Mouse (Mus musculus): ENCODE measurements around the gene Gfy. TPM values are rescaled to one million over a fixed set of nuclear protein-coding genes. Genes with fewer than 3 reads are reported as not detected.
A peak's percentile ranks its signal among the peaks of the same experiment; 100 is the strongest.
"Not testable (repeated sequence)": the region's sequence is repeated elsewhere in the genome, so short reads cannot be mapped to it uniquely, and the experiment has no call there.

Gfy gene
- polyA plus RNA-seq, 1 experiment from 2014 or later = not detected

DNA sequence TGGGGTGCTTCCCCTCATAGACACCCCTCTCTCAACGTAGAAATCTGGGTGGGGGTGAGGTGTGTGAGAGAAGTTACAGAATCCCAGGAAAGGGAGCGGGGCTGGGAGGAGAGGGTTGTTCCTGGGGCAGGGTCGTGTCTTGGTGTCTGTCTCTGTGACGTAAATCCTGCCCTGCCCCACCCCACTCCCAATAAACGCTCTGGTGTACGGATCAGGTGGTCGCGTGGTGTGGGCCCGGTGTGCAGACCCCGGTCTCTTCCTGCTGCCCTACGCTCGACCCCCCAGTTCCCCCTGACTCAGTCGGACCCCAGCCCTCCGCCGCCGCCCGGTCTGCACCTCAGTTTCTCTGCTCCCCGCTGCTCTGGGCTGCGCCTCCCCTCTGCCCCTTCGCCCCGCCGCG lies 3.4 kb downstream of the Gfy start:
- no peak overlapping the region for H3K9ac ChIP-seq (ENCODE audit: low read depth, low read length)
- H3K27me3 ChIP-seq (replicated peaks; ENCODE audit: control insufficient read depth, insufficient read depth, low read length) = peaks cover 71% of the 10 kb centered on the region
- 2% methylated on average over 23 of the region's 23 CpGs for WGBS

DNA sequence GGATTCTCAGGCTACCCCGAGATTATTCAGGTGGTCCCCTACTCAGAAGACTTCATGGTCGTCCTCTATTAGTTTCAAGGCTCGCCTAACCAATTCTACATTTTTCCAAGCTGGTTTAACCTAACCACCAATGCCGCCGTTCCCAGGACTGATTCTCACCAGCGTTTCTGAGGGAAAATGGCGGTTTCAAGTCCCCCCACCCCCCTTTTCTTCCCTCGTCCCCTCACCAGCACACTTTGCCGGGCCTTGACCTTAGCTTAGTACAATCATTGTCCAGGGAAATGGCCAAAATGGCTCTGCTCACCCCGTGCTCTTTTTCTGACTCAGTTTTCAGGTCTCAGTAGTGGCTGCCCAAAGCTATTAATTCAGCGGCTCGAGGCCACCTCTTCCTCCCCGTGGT lies 4.0 kb downstream of the Gfy start:
- Histone ChIP-seq H3K4me3 (ENCODE audit: low read length) (no peak overlapping the region), H3K9ac (ENCODE audit: low read depth, low read length) (no peak overlapping the region), H3K9me3 (ENCODE audit: control insufficient read depth, low read length) (no peaks in the 10 kb centered on the region), H3K27ac (ENCODE audit: low read depth, low read length) (no peak overlapping the region), H3K27me3 (replicated peaks; ENCODE audit: control insufficient read depth, insufficient read depth, low read length) (peaks cover 71% of the 10 kb centered on the region), H3K4me1 (ENCODE audit: control insufficient read depth, insufficient read depth, low read depth, low read length) (peaks cover 7% of the 10 kb centered on the region; the same call in 1 of the 2 replicates), H3K4me2 (ENCODE audit: low read length) (no peak overlapping the region), H3K36me3 (ENCODE audit: control insufficient read depth, insufficient read depth, low read length) (no peaks in the 10 kb centered on the region)
- 5% methylated on average over 13 of the region's 13 CpGs for WGBS
- no peak for ATAC-seq

More for the DNA sequence above, 3.4 kb downstream of the Gfy start:
- Histone ChIP-seq H3K36me3 (ENCODE audit: control insufficient read depth, insufficient read depth, low read length) (no peaks in the 10 kb centered on the region), H3K4me1 (ENCODE audit: control insufficient read depth, insufficient read depth, low read depth, low read length) (peaks cover 7% of the 10 kb centered on the region; the same call in 1 of the 2 replicates), H3K4me3 (ENCODE audit: low read length) (peak overlapping the region; percentile 26; the same call in 1 of the 2 replicates), H3K27ac (ENCODE audit: low read depth, low read length) (no peak overlapping the region), H3K9me3 (ENCODE audit: control insufficient read depth, low read length) (no peaks in the 10 kb centered on the region), H3K4me2 (ENCODE audit: low read length) (peak overlapping the region; percentile 47)
- ATAC-seq = no peak

GRCm38 (mm10) chr7:45174567-45175280 lies 4.6 kb downstream of the Gfy start:
- no peaks in the 10 kb centered on the region for H3K9me3 ChIP-seq (ENCODE audit: control insufficient read depth, low read length)
- no peak overlapping the region for H3K27ac ChIP-seq (ENCODE audit: low read depth, low read length)
- WGBS = 3% methylated on average over 23 of the region's 29 CpGs
- peak overlapping the region; percentile 34 for H3K4me2 ChIP-seq (ENCODE audit: low read length)
- no peak for ATAC-seq
- H3K36me3 ChIP-seq (ENCODE audit: control insufficient read depth, insufficient read depth, low read length) = no peaks in the 10 kb centered on the region
- peaks cover 70% of the 10 kb centered on the region for H3K27me3 ChIP-seq (replicated peaks; ENCODE audit: control insufficient read depth, insufficient read depth, low read length)
- peaks cover 7% of the 10 kb centered on the region; the same call in 1 of the 2 replicates for H3K4me1 ChIP-seq (ENCODE audit: control insufficient read depth, insufficient read depth, low read depth, low read length)
- H3K4me3 ChIP-seq (ENCODE audit: low read length) = peak overlapping the region; percentile 12; the same call in 1 of the 2 replicates
- H3K9ac ChIP-seq (ENCODE audit: low read depth, low read length) = peak overlapping the region; percentile 38

- peaks cover 69% of the 10 kb centered on the region for H3K27me3 ChIP-seq (replicated peaks; ENCODE audit: control insufficient read depth, insufficient read depth, low read length)
- not testable (repeated sequence) for H3K36me3 ChIP-seq (ENCODE audit: control insufficient read depth, insufficient read depth, low read length); H3K4me3 ChIP-seq (ENCODE audit: low read length); ATAC-seq; H3K4me1 ChIP-seq (ENCODE audit: control insufficient read depth, insufficient read depth, low read depth, low read length); H3K9me3 ChIP-seq (ENCODE audit: control insufficient read depth, low read length); H3K4me2 ChIP-seq (ENCODE audit: low read length); H3K9ac ChIP-seq (ENCODE audit: low read depth, low read length); H3K27ac ChIP-seq (ENCODE audit: low read depth, low read length)
- 56% methylated on average over 1 of the region's 1 CpGs for WGBS
These were observed 5.6 kb downstream of the Gfy start for GRCm38 (mm10) chr7:45173772-45174171.

DNA sequence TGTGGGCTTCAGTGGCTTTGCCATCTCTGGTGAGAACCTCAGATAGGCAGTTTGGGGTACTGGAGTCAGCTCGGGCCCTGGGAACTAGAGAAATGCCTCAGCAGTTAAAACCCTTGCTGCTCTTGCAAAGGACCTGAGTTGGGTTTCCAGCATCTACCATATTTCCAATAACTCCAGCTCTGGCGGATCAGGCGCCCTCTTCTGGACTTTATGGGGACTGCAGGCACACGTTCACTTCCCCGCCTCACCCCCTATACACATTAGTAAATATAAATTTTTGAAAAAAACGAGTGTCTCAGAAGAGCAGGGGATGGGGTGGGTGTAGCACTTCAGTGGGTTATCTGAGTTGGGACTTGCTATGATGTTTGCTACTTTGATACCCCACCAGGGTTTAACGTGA lies 6.4 kb downstream of the Gfy start:
- 59% methylated on average over 7 of the region's 7 CpGs for WGBS
- H3K4me3 ChIP-seq (ENCODE audit: low read length) = no peak overlapping the region
- no peak for ATAC-seq
- H3K9me3 ChIP-seq (ENCODE audit: control insufficient read depth, low read length) = no peaks in the 10 kb centered on the region
- H3K9ac ChIP-seq (ENCODE audit: low read depth, low read length) = no peak overlapping the region
- no peak overlapping the region for H3K4me2 ChIP-seq (ENCODE audit: low read length)
- H3K27me3 ChIP-seq (replicated peaks; ENCODE audit: control insufficient read depth, insufficient read depth, low read length) = peaks cover 69% of the 10 kb centered on the region
- H3K27ac ChIP-seq (ENCODE audit: low read depth, low read length) = no peak overlapping the region
- H3K36me3 ChIP-seq (ENCODE audit: control insufficient read depth, insufficient read depth, low read length) = no peaks in the 10 kb centered on the region
- H3K4me1 ChIP-seq (ENCODE audit: control insufficient read depth, insufficient read depth, low read depth, low read length) = peaks cover 13% of the 10 kb centered on the region; the same call in 1 of the 2 replicates

- Histone ChIP-seq H3K9me3 (ENCODE audit: control insufficient read depth, low read length) (no peaks in the 10 kb centered on the region), H3K4me3 (ENCODE audit: low read length) (no peak overlapping the region), H3K27ac (ENCODE audit: low read depth, low read length) (no peak overlapping the region), H3K27me3 (replicated peaks; ENCODE audit: control insufficient read depth, insufficient read depth, low read length) (peaks cover 66% of the 10 kb centered on the region), H3K4me1 (ENCODE audit: control insufficient read depth, insufficient read depth, low read depth, low read length) (peaks cover 11% of the 10 kb centered on the region; the same call in 1 of the 2 replicates), H3K36me3 (ENCODE audit: control insufficient read depth, insufficient read depth, low read length) (no peaks in the 10 kb centered on the region), H3K4me2 (ENCODE audit: low read length) (no peak overlapping the region), H3K9ac (ENCODE audit: low read depth, low read length) (no peak overlapping the region)
- 91% methylated on average over 3 of the region's 3 CpGs for WGBS
- no peak for ATAC-seq
These were observed 9.9 kb downstream of the Gfy start for GRCm38 (mm10) chr7:45169495-45169894.

- H3K9ac ChIP-seq (ENCODE audit: low read depth, low read length) = no peak overlapping the region; the same call in 1 of the 2 replicates
- peak overlapping the region; percentile 46 for H3K4me2 ChIP-seq (ENCODE audit: low read length)
- no peaks in the 10 kb centered on the region for H3K36me3 ChIP-seq (ENCODE audit: control insufficient read depth, insufficient read depth, low read length)
- no peaks in the 10 kb centered on the region for H3K9me3 ChIP-seq (ENCODE audit: control insufficient read depth, low read length)
- 5% methylated on average over 24 of the region's 24 CpGs for WGBS
- peaks cover 67% of the 10 kb centered on the region for H3K27me3 ChIP-seq (replicated peaks; ENCODE audit: control insufficient read depth, insufficient read depth, low read length)
- no peak overlapping the region for H3K27ac ChIP-seq (ENCODE audit: low read depth, low read length)
- no peak for ATAC-seq
- H3K4me1 ChIP-seq (ENCODE audit: control insufficient read depth, insufficient read depth, low read depth, low read length) = peaks cover 15% of the 10 kb centered on the region
- H3K4me3 ChIP-seq (ENCODE audit: low read length) = peak overlapping the region; percentile 24
These were observed 10.7 kb downstream of the Gfy start for GRCm38 (mm10) chr7:45168656-45169055.

GRCm38 (mm10) chr7:45167761-45168445 lies 11.5 kb downstream of the Gfy start:
- peak overlapping the region; percentile 1 for H3K9ac ChIP-seq (ENCODE audit: low read depth, low read length)
- peak overlapping the region; percentile 12; the same call in 1 of the 2 replicates for H3K4me2 ChIP-seq (ENCODE audit: low read length)
- no peaks in the 10 kb centered on the region for H3K9me3 ChIP-seq (ENCODE audit: control insufficient read depth, low read length)
- H3K27ac ChIP-seq (ENCODE audit: low read depth, low read length) = no peak overlapping the region
- H3K36me3 ChIP-seq (ENCODE audit: control insufficient read depth, insufficient read depth, low read length) = no peaks in the 10 kb centered on the region
- 0 out of 2 replicates have a peak, but pooled peaks have one; percentile 5 for ATAC-seq
- peaks cover 17% of the 10 kb centered on the region for H3K4me1 ChIP-seq (ENCODE audit: control insufficient read depth, insufficient read depth, low read depth, low read length)
- H3K4me3 ChIP-seq (ENCODE audit: low read length) = no peak overlapping the region
- peaks cover 71% of the 10 kb centered on the region for H3K27me3 ChIP-seq (replicated peaks; ENCODE audit: control insufficient read depth, insufficient read depth, low read length)
- WGBS = 2% methylated on average over 19 of the region's 19 CpGs

- peaks cover 23% of the 10 kb centered on the region for H3K4me1 ChIP-seq (ENCODE audit: control insufficient read depth, insufficient read depth, low read depth, low read length)
- H3K27ac ChIP-seq (ENCODE audit: low read depth, low read length) = no peak overlapping the region
- no peak overlapping the region for H3K9ac ChIP-seq (ENCODE audit: low read depth, low read length)
- H3K36me3 ChIP-seq (ENCODE audit: control insufficient read depth, insufficient read depth, low read length) = no peaks in the 10 kb centered on the region
- H3K4me2 ChIP-seq (ENCODE audit: low read length) = no peak overlapping the region
- WGBS = 20% methylated on average over 10 of the region's 10 CpGs
- no peak overlapping the region for H3K4me3 ChIP-seq (ENCODE audit: low read length)
- no peak for ATAC-seq
- no peaks in the 10 kb centered on the region for H3K9me3 ChIP-seq (ENCODE audit: control insufficient read depth, low read length)
- H3K27me3 ChIP-seq (replicated peaks; ENCODE audit: control insufficient read depth, insufficient read depth, low read length) = peaks cover 75% of the 10 kb centered on the region
These were observed 12.4 kb downstream of the Gfy start for GRCm38 (mm10) chr7:45166950-45167401.

All from hindbrain, embryonic 16.5 days (tissue).